Mouse (Mus musculus): ENCODE measurements around the gene Caln1. TPM values are rescaled to one million over a fixed set of nuclear protein-coding genes. Genes with fewer than 3 reads are reported as not detected.

The Caln1 gene
- total and polyA plus RNA-seq, 2 experiments from 2014 or later: 46.4 to 50.2 TPM

GRCm38 (mm10) chr5:130448491-130448890 is 79.2 kb downstream of the Caln1 start:
- no peak for TF ChIP-seq CTCF (IDR thresholded peaks at IDR 0.05)
- Histone ChIP-seq H3K27ac (ENCODE audit: low read depth, low read length) (peak overlapping the region; percentile 66), H3K36me3 (ENCODE audit: insufficient read depth, low read length) (no peaks in the 10 kb centered on the region), H3K27me3 (ENCODE audit: insufficient read depth, low read length) (no peaks in the 10 kb centered on the region), H3K4me1 (ENCODE audit: insufficient read depth, low read length) (no peaks in the 10 kb centered on the region), H3K9ac (replicated peaks; ENCODE audit: low read length, poor library complexity, severe bottlenecking) (peak overlapping the region; percentile 72), H3K9me3 (ENCODE audit: low read length) (no peaks in the 10 kb centered on the region), H3K4me2 (ENCODE audit: low read depth, low read length, poor library complexity, severe bottlenecking) (peak overlapping the region; percentile 90), H3K4me3 (ENCODE audit: low read depth, low read length) (peak overlapping the region; percentile 76)
- 0% methylated on average over 18 of the region's 20 CpGs for WGBS
- ATAC-seq (ENCODE audit: low FRiP score) (peak; percentile 79), DNase-seq (ENCODE audit: low spot score) (peak; percentile 74)

GRCm38 (mm10) chr5:130448931-130449856 is 79.9 kb downstream of the Caln1 start:
- Histone ChIP-seq H3K27me3 (ENCODE audit: insufficient read depth, low read length) (no peaks in the 10 kb centered on the region), H3K27ac (ENCODE audit: low read depth, low read length) (peak overlapping the region; percentile 66), H3K9ac (replicated peaks; ENCODE audit: low read length, poor library complexity, severe bottlenecking) (peak overlapping the region; percentile 72), H3K4me3 (ENCODE audit: low read depth, low read length) (peak overlapping the region; percentile 76), H3K36me3 (ENCODE audit: insufficient read depth, low read length) (no peaks in the 10 kb centered on the region), H3K4me2 (ENCODE audit: low read depth, low read length, poor library complexity, severe bottlenecking) (peak overlapping the region; percentile 90), H3K9me3 (ENCODE audit: low read length) (no peaks in the 10 kb centered on the region), H3K4me1 (ENCODE audit: insufficient read depth, low read length) (no peaks in the 10 kb centered on the region)
- DNase-seq (ENCODE audit: low spot score) (peak; percentile 60), ATAC-seq (ENCODE audit: low FRiP score) (peak; percentile 83)
- WGBS: under 1% methylated on average over 70 of the region's 77 CpGs
- no peak for TF ChIP-seq CTCF (IDR thresholded peaks at IDR 0.05)

- Histone ChIP-seq H3K4me1 (ENCODE audit: insufficient read depth, low read length) (no peaks in the 10 kb centered on the region), H3K4me3 (ENCODE audit: low read depth, low read length) (peak overlapping the region; percentile 76), H3K36me3 (ENCODE audit: insufficient read depth, low read length) (no peaks in the 10 kb centered on the region), H3K27ac (ENCODE audit: low read depth, low read length) (no peak overlapping the region), H3K4me2 (ENCODE audit: low read depth, low read length, poor library complexity, severe bottlenecking) (peak overlapping the region; percentile 90), H3K27me3 (ENCODE audit: insufficient read depth, low read length) (no peaks in the 10 kb centered on the region), H3K9ac (replicated peaks; ENCODE audit: low read length, poor library complexity, severe bottlenecking) (peak overlapping the region; percentile 72), H3K9me3 (ENCODE audit: low read length) (no peaks in the 10 kb centered on the region)
- ATAC-seq (ENCODE audit: low FRiP score) (0 out of 2 replicates have a peak, but pooled peaks have one; percentile 2), DNase-seq (ENCODE audit: low spot score) (peak; percentile 40)
- peak; percentile 61 for TF ChIP-seq CTCF (IDR thresholded peaks at IDR 0.05)
- 2% methylated on average over 14 of the region's 14 CpGs for WGBS
These were observed 80.8 kb downstream of the Caln1 start for GRCm38 (mm10) chr5:130450031-130450541.

GRCm38 (mm10) chr5:130458076-130458475 is 88.8 kb downstream of the Caln1 start:
- DNase-seq (ENCODE audit: low spot score) (no peak), ATAC-seq (ENCODE audit: low FRiP score) (no peak)
- H3K27me3 ChIP-seq (ENCODE audit: insufficient read depth, low read length): no peaks in the 10 kb centered on the region
- no peak overlapping the region for H3K27ac ChIP-seq (ENCODE audit: low read depth, low read length)
- no peak overlapping the region for H3K4me3 ChIP-seq (ENCODE audit: low read depth, low read length)
- H3K9ac ChIP-seq (replicated peaks; ENCODE audit: low read length, poor library complexity, severe bottlenecking): no peak overlapping the region
- 0 out of 2 replicates have a peak, but pooled peaks cover 3% of the 10 kb centered on the region for H3K36me3 ChIP-seq (ENCODE audit: insufficient read depth, low read length)
- no peak for TF ChIP-seq CTCF (IDR thresholded peaks at IDR 0.05)
- H3K9me3 ChIP-seq (ENCODE audit: low read length): no peaks in the 10 kb centered on the region
- no peaks in the 10 kb centered on the region for H3K4me1 ChIP-seq (ENCODE audit: insufficient read depth, low read length)
- WGBS: 91% methylated on average over 7 of the region's 7 CpGs
- no peak overlapping the region for H3K4me2 ChIP-seq (ENCODE audit: low read depth, low read length, poor library complexity, severe bottlenecking)

- H3K4me3 ChIP-seq (ENCODE audit: low read depth, low read length): no peak overlapping the region
- H3K4me1 ChIP-seq (ENCODE audit: insufficient read depth, low read length): no peaks in the 10 kb centered on the region
- ATAC-seq (ENCODE audit: low FRiP score) (no peak), DNase-seq (ENCODE audit: low spot score) (no peak)
- H3K4me2 ChIP-seq (ENCODE audit: low read depth, low read length, poor library complexity, severe bottlenecking): no peak overlapping the region
- H3K36me3 ChIP-seq (ENCODE audit: insufficient read depth, low read length): no peaks in the 10 kb centered on the region
- 71% methylated on average over 10 of the region's 10 CpGs for WGBS
- H3K9ac ChIP-seq (replicated peaks; ENCODE audit: low read length, poor library complexity, severe bottlenecking): no peak overlapping the region
- TF ChIP-seq CTCF (IDR thresholded peaks at IDR 0.05): no peak
- no peaks in the 10 kb centered on the region for H3K27me3 ChIP-seq (ENCODE audit: insufficient read depth, low read length)
- H3K27ac ChIP-seq (ENCODE audit: low read depth, low read length): no peak overlapping the region
- H3K9me3 ChIP-seq (ENCODE audit: low read length): no peaks in the 10 kb centered on the region
These were observed 103.0 kb downstream of the Caln1 start for GRCm38 (mm10) chr5:130472209-130472608.

GRCm38 (mm10) chr5:130474876-130475275 is 105.6 kb downstream of the Caln1 start:
- no peak overlapping the region for H3K4me2 ChIP-seq (ENCODE audit: low read depth, low read length, poor library complexity, severe bottlenecking)
- no peaks in the 10 kb centered on the region for H3K4me1 ChIP-seq (ENCODE audit: insufficient read depth, low read length)
- H3K9ac ChIP-seq (replicated peaks; ENCODE audit: low read length, poor library complexity, severe bottlenecking): no peak overlapping the region
- ATAC-seq (ENCODE audit: low FRiP score): no peak
- no peaks in the 10 kb centered on the region for H3K9me3 ChIP-seq (ENCODE audit: low read length)
- DNase-seq (ENCODE audit: low spot score): peak; percentile 17
- no peak overlapping the region for H3K27ac ChIP-seq (ENCODE audit: low read depth, low read length)
- no peaks in the 10 kb centered on the region for H3K36me3 ChIP-seq (ENCODE audit: insufficient read depth, low read length)
- TF ChIP-seq CTCF (IDR thresholded peaks at IDR 0.05): no peak
- WGBS: 85% methylated on average over 6 of the region's 6 CpGs
- no peak overlapping the region for H3K4me3 ChIP-seq (ENCODE audit: low read depth, low read length)
- H3K27me3 ChIP-seq (ENCODE audit: insufficient read depth, low read length): no peaks in the 10 kb centered on the region
